Mouse (Mus musculus): ENCODE data around the gene BC049352. TPM values are rescaled to one million over a fixed set of nuclear protein-coding genes. Genes with fewer than 3 reads are reported as not detected.

The BC049352 gene
- 0.15 and 0.30 TPM in 2 replicates for polyA plus RNA-seq (2015; fragmentation: Nextera tagmentation; extraction: Ambion mirVana)

- no peak for ATAC-seq (ENCODE audit: insufficient number of reproducible peaks, low FRiP score, low TSS enrichment, low read depth)
- Histone ChIP-seq H3K27ac (no peak within 1 kb of the TSS), H3K4me1 (no peaks in the 10 kb centered on the region), H3K4me3 (no peak within 1 kb of the TSS), H3K36me3 (no peaks in the 10 kb centered on the region), H3K9me3 (no peaks in the 10 kb centered on the region), H3K27me3 (no peaks in the 10 kb centered on the region), H3K9ac (no peak within 1 kb of the TSS), H3K4me2 (no peak within 1 kb of the TSS)
- WGBS, result 5% methylated on average over 2 of the region's 2 CpGs
Observed at GRCm38 (mm10) chr9:45181770-45182169, at the start of gene BC049352. BC049352 (plus strand) TSS chr9:45182007.

- H3K4me3 ChIP-seq, result no peak overlapping the region
- H3K9ac ChIP-seq, result no peak overlapping the region
- 28% methylated on average over 5 of the region's 5 CpGs for WGBS
- no peaks in the 10 kb centered on the region for H3K9me3 ChIP-seq
- H3K4me2 ChIP-seq, result no peak overlapping the region
- no peak for ATAC-seq (ENCODE audit: insufficient number of reproducible peaks, low FRiP score, low TSS enrichment, low read depth)
- H3K27ac ChIP-seq, result no peak overlapping the region
- H3K27me3 ChIP-seq, result peaks cover 40% of the 10 kb centered on the region
- peaks cover 14% of the 10 kb centered on the region for H3K4me1 ChIP-seq
- H3K36me3 ChIP-seq, result no peaks in the 10 kb centered on the region
Observed at GRCm38 (mm10) chr9:45133484-45134310, 48.1 kb upstream of the BC049352 start.

GRCm38 (mm10) chr9:45136442-45137169 is 45.2 kb upstream of the BC049352 start:
- no peaks in the 10 kb centered on the region for H3K36me3 ChIP-seq
- peaks cover 68% of the 10 kb centered on the region for H3K27me3 ChIP-seq
- no peak overlapping the region for H3K27ac ChIP-seq
- H3K4me2 ChIP-seq, result no peak overlapping the region
- WGBS, result 27% methylated on average over 7 of the region's 7 CpGs
- no peaks in the 10 kb centered on the region for H3K9me3 ChIP-seq
- H3K9ac ChIP-seq, result no peak overlapping the region
- H3K4me3 ChIP-seq, result no peak overlapping the region
- H3K4me1 ChIP-seq, result peaks cover 24% of the 10 kb centered on the region
- ATAC-seq (ENCODE audit: insufficient number of reproducible peaks, low FRiP score, low TSS enrichment, low read depth), result no peak

GRCm38 (mm10) chr9:45138191-45139032 is 43.4 kb upstream of the BC049352 start, which contains the start of gene Scn4b:
Scn4b (plus strand) TSS chr9:45138395.
- Histone ChIP-seq H3K36me3 (no peaks in the 10 kb centered on the region), H3K27ac (no peak within 1 kb of the TSS), H3K4me1 (peaks cover 25% of the 10 kb centered on the region), H3K9ac (0 out of 2 replicates have a peak within 1 kb of the TSS, but pooled peaks have one; percentile 20), H3K4me3 (peak within 1 kb of the TSS; percentile 55), H3K4me2 (peak within 1 kb of the TSS; percentile 98), H3K9me3 (no peaks in the 10 kb centered on the region), H3K27me3 (peaks cover 77% of the 10 kb centered on the region)
- 0 out of 2 replicates have a peak, but pooled peaks have one; percentile 15 for ATAC-seq (ENCODE audit: insufficient number of reproducible peaks, low FRiP score, low TSS enrichment, low read depth)
- WGBS, result under 1% methylated on average over 63 of the region's 76 CpGs

GRCm38 (mm10) chr9:45139082-45139481 is 42.7 kb upstream of the BC049352 start:
- 0 out of 2 replicates have a peak overlapping the region, but pooled peaks have one; percentile 20 for H3K9ac ChIP-seq
- peak overlapping the region; percentile 55 for H3K4me3 ChIP-seq
- ATAC-seq (ENCODE audit: insufficient number of reproducible peaks, low FRiP score, low TSS enrichment, low read depth), result no peak
- H3K4me2 ChIP-seq, result peak overlapping the region; percentile 98
- H3K9me3 ChIP-seq, result no peaks in the 10 kb centered on the region
- H3K36me3 ChIP-seq, result no peaks in the 10 kb centered on the region
- peaks cover 25% of the 10 kb centered on the region for H3K4me1 ChIP-seq
- peaks cover 80% of the 10 kb centered on the region for H3K27me3 ChIP-seq
- 4% methylated on average over 7 of the region's 7 CpGs for WGBS
- no peak overlapping the region for H3K27ac ChIP-seq

- Histone ChIP-seq H3K27me3 (peaks cover 83% of the 10 kb centered on the region), H3K9me3 (no peaks in the 10 kb centered on the region), H3K4me1 (peaks cover 30% of the 10 kb centered on the region), H3K4me2 (no peak overlapping the region), H3K9ac (no peak overlapping the region), H3K27ac (no peak overlapping the region), H3K4me3 (no peak overlapping the region), H3K36me3 (no peaks in the 10 kb centered on the region)
- ATAC-seq (ENCODE audit: insufficient number of reproducible peaks, low FRiP score, low TSS enrichment, low read depth), result no peak
- 40% methylated on average over 7 of the region's 7 CpGs for WGBS
Observed at GRCm38 (mm10) chr9:45140945-45141344, 40.9 kb upstream of the BC049352 start.

GRCm38 (mm10) chr9:45142686-45143085 is 39.1 kb upstream of the BC049352 start:
- Histone ChIP-seq H3K4me2 (no peak overlapping the region), H3K27ac (no peak overlapping the region), H3K9me3 (no peaks in the 10 kb centered on the region), H3K9ac (no peak overlapping the region), H3K4me1 (peaks cover 28% of the 10 kb centered on the region), H3K27me3 (peaks cover 78% of the 10 kb centered on the region), H3K4me3 (no peak overlapping the region), H3K36me3 (no peaks in the 10 kb centered on the region)
- 55% methylated on average over 3 of the region's 3 CpGs for WGBS
- ATAC-seq (ENCODE audit: insufficient number of reproducible peaks, low FRiP score, low TSS enrichment, low read depth), result no peak

- H3K4me2 ChIP-seq, result peak overlapping the region; percentile 84
- H3K4me1 ChIP-seq, result peaks cover 10% of the 10 kb centered on the region
- WGBS, result 3% methylated on average over 27 of the region's 27 CpGs
- H3K27me3 ChIP-seq, result peaks cover 57% of the 10 kb centered on the region
- no peak overlapping the region for H3K27ac ChIP-seq
- H3K4me3 ChIP-seq, result peak overlapping the region; percentile 40
- ATAC-seq (ENCODE audit: insufficient number of reproducible peaks, low FRiP score, low TSS enrichment, low read depth), result no peak
- H3K9ac ChIP-seq, result peak overlapping the region; percentile 21; the same call in 1 of the 2 replicates
- H3K36me3 ChIP-seq, result no peaks in the 10 kb centered on the region
- H3K9me3 ChIP-seq, result no peaks in the 10 kb centered on the region
Observed at GRCm38 (mm10) chr9:45145533-45146266, 36.1 kb upstream of the BC049352 start.

- WGBS, result 0% methylated on average over 5 of the region's 5 CpGs
- Histone ChIP-seq H3K4me3 (peak overlapping the region; percentile 40), H3K36me3 (no peaks in the 10 kb centered on the region), H3K9ac (peak overlapping the region; percentile 21; the same call in 1 of the 2 replicates), H3K4me2 (peak overlapping the region; percentile 84), H3K9me3 (no peaks in the 10 kb centered on the region), H3K27me3 (peaks cover 52% of the 10 kb centered on the region), H3K27ac (no peak overlapping the region), H3K4me1 (peaks cover 10% of the 10 kb centered on the region)
- no peak for ATAC-seq (ENCODE audit: insufficient number of reproducible peaks, low FRiP score, low TSS enrichment, low read depth)
Observed at GRCm38 (mm10) chr9:45146267-45146597, 35.6 kb upstream of the BC049352 start.

- Histone ChIP-seq H3K36me3 (no peaks in the 10 kb centered on the region), H3K4me3 (no peak overlapping the region), H3K4me2 (no peak overlapping the region), H3K27me3 (peaks cover 21% of the 10 kb centered on the region), H3K27ac (no peak overlapping the region), H3K9ac (no peak overlapping the region), H3K4me1 (peaks cover 2% of the 10 kb centered on the region), H3K9me3 (no peaks in the 10 kb centered on the region)
- ATAC-seq (ENCODE audit: insufficient number of reproducible peaks, low FRiP score, low TSS enrichment, low read depth), result no peak
- 43% methylated on average over 1 of the region's 1 CpGs for WGBS
Observed at GRCm38 (mm10) chr9:45150933-45151332, 30.9 kb upstream of the BC049352 start.

GRCm38 (mm10) chr9:45153361-45153760 is 28.4 kb upstream of the BC049352 start:
- 67% methylated on average over 7 of the region's 7 CpGs for WGBS
- H3K4me2 ChIP-seq, result no peak overlapping the region
- H3K9ac ChIP-seq, result no peak overlapping the region
- no peaks in the 10 kb centered on the region for H3K36me3 ChIP-seq
- no peaks in the 10 kb centered on the region for H3K4me1 ChIP-seq
- H3K27ac ChIP-seq, result no peak overlapping the region
- H3K9me3 ChIP-seq, result no peaks in the 10 kb centered on the region
- peaks cover 6% of the 10 kb centered on the region; the same call in 1 of the 2 replicates for H3K27me3 ChIP-seq
- no peak for ATAC-seq (ENCODE audit: insufficient number of reproducible peaks, low FRiP score, low TSS enrichment, low read depth)
- H3K4me3 ChIP-seq, result no peak overlapping the region

All from limb, embryonic 15.5 days (tissue).